Mouse (Mus musculus) gonadal fat pad, adult 2 months (tissue): ENCODE measurements around the gene Map2k2. TPM values are rescaled to one million over a fixed set of nuclear protein-coding genes. Genes with fewer than 3 reads are reported as not detected.
"Not testable (repeated sequence)": the region's sequence is repeated elsewhere in the genome, so short reads cannot be mapped to it uniquely, and the experiment has no call there.

Experiments used
- DNase-seq: peaks from one replicate; pipeline ENCODE4 v3.0.0-alpha.2; 2012; ENCODE audit warnings: low read depth
- polyA plus RNA-seq: library from polyadenylated mRNA; depleted of rRNA; stranded (reverse); fragments of >200 nt; gene quantifications from 2 replicates; pipeline ENCODE4 v1.2.3, GENCODE M21; 2012; rRNA removed

Gene Map2k2
- polyA plus RNA-seq, result 132 and 176 TPM in 2 replicates

- DNase-seq, result no peak
Observed at GRCm38 (mm10) chr10:81105565-81106112, at the start of gene Map2k2. Gene Map2k2 (plus strand): TSS chr10:81105915.

- DNase-seq, result no peak
Observed at GRCm38 (mm10) chr10:81057406-81058130, 48.1 kb upstream of the Map2k2 start.

- DNase-seq, result no peak
Observed at GRCm38 (mm10) chr10:81058896-81059295, 46.8 kb upstream of the Map2k2 start.

GRCm38 (mm10) chr10:81059603-81060543, 45.8 kb upstream of the Map2k2 start, which contains the start of gene Sgta:
Gene Sgta (minus strand): TSS chr10:81060181.
- peak; percentile 91 for DNase-seq

GRCm38 (mm10) chr10:81062710-81063109, 43.0 kb upstream of the Map2k2 start:
- no peak for DNase-seq

GRCm38 (mm10) chr10:81064519-81064918, 41.2 kb upstream of the Map2k2 start:
- DNase-seq, result not testable (repeated sequence)

- DNase-seq, result no peak
Observed at GRCm38 (mm10) chr10:81068706-81069105, 37.0 kb upstream of the Map2k2 start.

GRCm38 (mm10) chr10:81069836-81070235, 35.9 kb upstream of the Map2k2 start, which contains the start of gene Thop1:
Gene Thop1 (plus strand): TSS chr10:81070035.
- peak; percentile 85 for DNase-seq

GRCm38 (mm10) chr10:81072290-81072689, 33.4 kb upstream of the Map2k2 start:
- no peak for DNase-seq

- no peak for DNase-seq
Observed at GRCm38 (mm10) chr10:81073464-81073863, 32.3 kb upstream of the Map2k2 start.

GRCm38 (mm10) chr10:81075734-81076133, 30.0 kb upstream of the Map2k2 start:
- peak; percentile 27 for DNase-seq

GRCm38 (mm10) chr10:81076356-81076755, 29.4 kb upstream of the Map2k2 start:
- DNase-seq, result no peak

GRCm38 (mm10) chr10:81077916-81078315, 27.8 kb upstream of the Map2k2 start:
- no peak for DNase-seq

- no peak for DNase-seq
Observed at GRCm38 (mm10) chr10:81080008-81080655, 25.6 kb upstream of the Map2k2 start.

GRCm38 (mm10) chr10:81082168-81082960, 23.4 kb upstream of the Map2k2 start:
- DNase-seq, result no peak

- DNase-seq, result no peak
Observed at GRCm38 (mm10) chr10:81087021-81087420, 18.7 kb upstream of the Map2k2 start.

GRCm38 (mm10) chr10:81089216-81089615, 16.5 kb upstream of the Map2k2 start:
- DNase-seq, result no peak

GRCm38 (mm10) chr10:81090621-81091020, 15.1 kb upstream of the Map2k2 start:
- DNase-seq, result no peak

- DNase-seq, result no peak
Observed at GRCm38 (mm10) chr10:81092465-81093250, 13.1 kb upstream of the Map2k2 start.
